Mouse (Mus musculus): ENCODE measurements around the gene Lrtm1.

DNA sequence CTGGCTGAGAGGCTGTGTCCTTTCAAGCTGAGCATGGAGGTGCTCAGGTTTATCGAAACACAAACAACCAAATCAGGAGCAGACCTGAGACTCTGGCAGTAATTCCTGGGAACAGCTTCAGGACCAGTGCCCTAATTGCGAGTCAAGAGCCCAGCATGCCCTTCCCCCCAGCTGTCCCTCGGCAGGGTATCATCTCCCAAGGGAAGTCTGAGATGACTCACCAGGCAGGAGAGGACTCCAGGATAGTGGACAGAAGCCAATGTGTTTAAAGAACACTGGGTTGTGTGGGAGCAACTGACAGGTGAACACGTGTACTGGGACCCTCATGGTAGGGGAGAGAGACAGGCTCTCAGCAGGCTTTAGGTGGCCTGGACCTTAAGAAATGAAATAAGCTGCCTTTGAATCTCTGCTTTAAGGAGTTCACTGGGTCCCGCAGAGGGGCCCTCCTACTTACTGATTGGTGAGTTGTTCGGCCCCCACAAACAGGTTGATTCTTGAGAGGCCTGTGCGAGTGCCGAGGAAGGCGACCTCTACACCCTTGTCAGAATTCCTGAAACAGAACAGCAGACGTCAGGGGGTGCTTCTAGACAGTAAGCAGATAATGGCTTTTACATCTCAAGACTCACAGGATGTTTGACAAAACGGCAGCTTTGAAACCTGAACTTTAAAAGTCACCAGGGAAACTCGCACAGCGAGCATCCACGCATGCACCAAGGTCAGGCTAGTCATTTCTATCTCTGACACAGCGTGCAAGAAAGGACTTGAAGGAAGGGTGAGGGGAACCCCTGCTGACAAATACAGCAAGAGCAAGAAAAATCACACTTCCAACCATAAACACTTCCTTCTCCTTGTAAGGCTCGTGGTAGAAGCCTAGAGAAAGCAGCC lies 34.2 kb downstream of the Lrtm1 start:
- TF ChIP-seq CTCF (IDR thresholded peaks at IDR 0.05; ENCODE audit: low read depth) (no peak), EP300 (IDR thresholded peaks at IDR 0.05; ENCODE audit: low read depth) (no peak)

All from liver, postnatal 0 days (tissue).